Mouse (Mus musculus) testis, adult 2 months (tissue): ENCODE data around the gene Tmem106a. TPM values are rescaled to one million over a fixed set of nuclear protein-coding genes. Genes with fewer than 3 reads are reported as not detected.
A peak's percentile ranks its signal among the peaks of the same experiment; 100 is the strongest.

Source experiments
- H3K27ac ChIP-seq: fragments of 200-500 bp; 2 replicates; pipeline ENCODE4 v1.5.1; 2012; ENCODE audit warnings: low read depth, low read length; ENCODE audit not compliant: control insufficient read depth, insufficient read depth
- H3K27me3 ChIP-seq: fragments of 200-500 bp; 2 replicates; pipeline ENCODE4 v1.6.1; 2012; ENCODE audit warnings: mild to moderate bottlenecking, low read length, moderate library complexity; ENCODE audit not compliant: control insufficient read depth, insufficient read depth
- H3K36me3 ChIP-seq: fragments of 200-500 bp; 2 replicates; pipeline ENCODE4 v1.6.1; 2012; ENCODE audit warnings: mild to moderate bottlenecking, low read length; ENCODE audit not compliant: control insufficient read depth, insufficient read depth
- H3K4me1 ChIP-seq: fragments of 200-500 bp; 2 replicates; pipeline ENCODE4 v1.6.1; 2012; ENCODE audit warnings: low read length; ENCODE audit not compliant: control insufficient read depth, insufficient read depth
- H3K4me3 ChIP-seq: fragments of 200-500 bp; 2 replicates; pipeline ENCODE4 v1.5.1; 2012; ENCODE audit warnings: low read depth, mild to moderate bottlenecking, low read length, moderate library complexity, mixed read lengths; ENCODE audit not compliant: control insufficient read depth
- CTCF ChIP-seq: fragments of 200-500 bp; IDR thresholded peaks from 2 replicates; pipeline ENCODE4 v1.5.1; 2012; ENCODE audit warnings: low read depth, mild to moderate bottlenecking, inconsistent platforms, low read length, moderate library complexity; ENCODE audit not compliant: control insufficient read depth, insufficient read depth, insufficient replicate concordance
- POLR2A ChIP-seq: fragments of 200-500 bp; IDR thresholded peaks from 2 replicates; pipeline ENCODE4 v1.6.1; 2012; ENCODE audit warnings: low read depth, mild to moderate bottlenecking, inconsistent platforms, low read length, moderate library complexity; ENCODE audit not compliant: control insufficient read depth
- polyA plus RNA-seq: library from polyadenylated mRNA; depleted of rRNA; stranded (reverse); fragments of >200 nt; gene quantifications from 2 replicates; pipeline ENCODE4 v1.2.3, GENCODE M21; 2012

Tmem106a gene
- polyA plus RNA-seq, 1 experiment, result 22.8 TPM

DNA sequence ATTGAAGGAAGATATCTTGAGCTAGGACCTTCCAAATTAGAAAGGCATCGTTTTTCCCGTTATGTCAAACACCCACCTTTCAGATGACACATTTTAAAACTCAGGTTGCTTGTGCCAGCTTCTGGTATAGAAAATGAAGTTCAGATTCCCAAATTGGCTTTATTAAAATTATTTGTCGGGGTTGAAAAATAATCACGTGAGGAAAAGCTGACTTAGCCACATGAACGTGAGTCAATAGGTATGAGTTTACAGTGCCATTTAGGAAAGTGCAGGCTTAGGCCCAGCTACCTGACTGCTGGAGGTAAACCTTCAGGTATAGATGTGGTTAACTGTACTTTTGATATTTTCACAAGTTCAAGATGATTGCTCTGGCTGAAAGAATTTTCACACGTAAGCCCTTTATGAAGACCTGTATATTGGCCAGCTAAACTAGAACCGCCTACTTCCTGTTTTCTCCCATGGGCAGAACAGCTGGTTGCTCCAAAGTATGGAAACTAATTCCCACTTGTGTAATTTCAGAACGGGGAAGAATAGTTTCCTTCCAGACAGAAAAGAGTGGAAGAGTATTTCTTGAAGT is 28.6 kb upstream of the Tmem106a start:
- H3K4me3 ChIP-seq, result peak overlapping the region; percentile 82
- no peaks in the 10 kb centered on the region; the same call in 1 of the 2 replicates for H3K4me1 ChIP-seq
- no peaks in the 10 kb centered on the region for H3K36me3 ChIP-seq
- no peak for TF ChIP-seq POLR2A
- TF ChIP-seq CTCF, result no peak
- H3K27me3 ChIP-seq, result no peaks in the 10 kb centered on the region
- H3K27ac ChIP-seq, result peak overlapping the region; percentile 87

GRCm38 (mm10) chr11:101556541-101556940 is 25.5 kb upstream of the Tmem106a start:
- H3K27me3 ChIP-seq, result no peaks in the 10 kb centered on the region
- no peak overlapping the region for H3K27ac ChIP-seq
- no peaks in the 10 kb centered on the region for H3K36me3 ChIP-seq
- H3K4me1 ChIP-seq, result no peaks in the 10 kb centered on the region
- no peak for TF ChIP-seq CTCF
- TF ChIP-seq POLR2A, result no peak
- peak overlapping the region; percentile 5; the same call in 1 of the 2 replicates for H3K4me3 ChIP-seq

- TF ChIP-seq CTCF (no peak), POLR2A (no peak)
- no peak overlapping the region for H3K27ac ChIP-seq
- H3K4me3 ChIP-seq, result no peak overlapping the region
- no peaks in the 10 kb centered on the region for H3K36me3 ChIP-seq
- H3K4me1 ChIP-seq, result no peaks in the 10 kb centered on the region
- H3K27me3 ChIP-seq, result no peaks in the 10 kb centered on the region
Observed at GRCm38 (mm10) chr11:101556954-101557353, 25.1 kb upstream of the Tmem106a start.

DNA sequence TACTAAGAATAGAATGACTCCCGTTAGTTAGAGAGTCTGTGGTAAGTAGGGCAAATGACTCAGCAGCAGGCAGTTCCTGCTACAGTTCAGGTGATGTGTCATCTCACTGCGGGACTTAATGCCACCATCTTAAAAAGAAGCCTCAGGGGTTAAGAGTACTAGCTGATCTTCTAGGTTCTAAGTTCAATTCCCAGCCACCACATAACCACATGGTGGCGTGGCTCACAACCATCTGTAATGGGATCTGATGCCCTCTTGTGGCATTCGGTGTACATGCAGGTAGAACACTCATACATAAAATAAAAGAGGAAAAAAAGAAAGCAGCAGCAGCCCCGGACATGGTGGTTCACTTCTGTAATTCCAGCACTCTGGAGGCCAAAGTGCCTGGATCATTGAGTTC is 19.7 kb upstream of the Tmem106a start:
- no peaks in the 10 kb centered on the region for H3K27me3 ChIP-seq
- TF ChIP-seq POLR2A, result no peak
- no peak for TF ChIP-seq CTCF

GRCm38 (mm10) chr11:101568421-101568820 is 13.6 kb upstream of the Tmem106a start:
- no peak for TF ChIP-seq POLR2A
- no peak for TF ChIP-seq CTCF
- Histone ChIP-seq H3K4me1 (no peaks in the 10 kb centered on the region), H3K27ac (no peak overlapping the region), H3K36me3 (peaks cover 10% of the 10 kb centered on the region), H3K4me3 (no peak overlapping the region), H3K27me3 (no peaks in the 10 kb centered on the region)

More for the DNA sequence above, 19.7 kb upstream of the Tmem106a start:
- H3K4me1 ChIP-seq, result no peaks in the 10 kb centered on the region
- H3K27ac ChIP-seq, result no peak overlapping the region
- peaks cover 2% of the 10 kb centered on the region; the same call in 1 of the 2 replicates for H3K36me3 ChIP-seq
- no peak overlapping the region for H3K4me3 ChIP-seq

DNA sequence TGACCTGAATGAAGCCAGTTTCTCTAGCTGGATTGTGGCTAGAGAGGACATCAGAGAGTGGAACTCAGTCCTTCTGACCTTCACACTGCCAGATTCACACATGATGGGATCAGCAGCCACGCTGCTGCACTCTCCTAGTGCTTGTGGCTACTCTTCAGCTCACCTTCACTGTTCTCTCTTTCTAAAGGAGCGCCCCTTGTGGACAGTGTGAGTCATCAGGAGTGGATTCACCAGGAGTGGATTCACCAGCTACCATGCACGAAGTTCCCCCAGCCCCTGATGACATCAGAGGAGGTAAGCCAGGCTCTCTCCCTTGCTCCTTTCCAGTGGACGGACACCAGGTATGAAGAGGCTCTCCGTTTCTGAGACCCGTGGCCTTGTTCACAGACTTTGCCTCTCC is 5.9 kb upstream of the Tmem106a start:
- H3K36me3 ChIP-seq, result peaks cover 8% of the 10 kb centered on the region
- no peak overlapping the region for H3K4me3 ChIP-seq
- H3K4me1 ChIP-seq, result no peaks in the 10 kb centered on the region
- TF ChIP-seq POLR2A (no peak), CTCF (no peak)
- no peaks in the 10 kb centered on the region for H3K27me3 ChIP-seq
- H3K27ac ChIP-seq, result no peak overlapping the region

GRCm38 (mm10) chr11:101581081-101581764 is 819 bp upstream of the Tmem106a start:
- no peak overlapping the region for H3K27ac ChIP-seq
- H3K27me3 ChIP-seq, result no peaks in the 10 kb centered on the region
- no peak overlapping the region for H3K4me3 ChIP-seq
- no peak for TF ChIP-seq POLR2A
- no peak for TF ChIP-seq CTCF
- H3K36me3 ChIP-seq, result no peaks in the 10 kb centered on the region
- peaks cover 5% of the 10 kb centered on the region for H3K4me1 ChIP-seq
